Mouse (Mus musculus) thymus, postnatal 14 days (tissue): ENCODE data around the gene Mypn.

Experiments used
- DNase-seq: peaks from one replicate; pipeline ENCODE4 v3.0.0; 2021

Mypn gene

GRCm38 (mm10) chr10:63192736-63193135 is 11.0 kb downstream of the Mypn start:
- DNase-seq = no peak

GRCm38 (mm10) chr10:63192276-63192675 is 11.5 kb downstream of the Mypn start:
- DNase-seq = no peak

GRCm38 (mm10) chr10:63184451-63184850 is 19.3 kb downstream of the Mypn start:
- DNase-seq = no peak

- DNase-seq = no peak
Observed at GRCm38 (mm10) chr10:63182177-63182768, 21.5 kb downstream of the Mypn start.

GRCm38 (mm10) chr10:63181166-63181565 is 22.6 kb downstream of the Mypn start:
- no peak for DNase-seq

GRCm38 (mm10) chr10:63179524-63179923 is 24.2 kb downstream of the Mypn start:
- DNase-seq = no peak

- DNase-seq = no peak
Observed at GRCm38 (mm10) chr10:63178318-63178717, 25.4 kb downstream of the Mypn start.

- DNase-seq = no peak
Observed at GRCm38 (mm10) chr10:63177286-63178140, 26.2 kb downstream of the Mypn start.

GRCm38 (mm10) chr10:63176471-63176931 is 27.3 kb downstream of the Mypn start:
- DNase-seq = no peak

- DNase-seq = no peak
Observed at GRCm38 (mm10) chr10:63172089-63172488, 31.7 kb downstream of the Mypn start.

GRCm38 (mm10) chr10:63169503-63169902 is 34.2 kb downstream of the Mypn start:
- no peak for DNase-seq

GRCm38 (mm10) chr10:63168124-63168523 is 35.6 kb downstream of the Mypn start:
- DNase-seq = no peak

GRCm38 (mm10) chr10:63167241-63167995 is 36.3 kb downstream of the Mypn start:
- DNase-seq = no peak

- DNase-seq = no peak
Observed at GRCm38 (mm10) chr10:63165752-63166412, 37.9 kb downstream of the Mypn start.

GRCm38 (mm10) chr10:63161240-63161639 is 42.5 kb downstream of the Mypn start:
- DNase-seq = no peak

- no peak for DNase-seq
Observed at GRCm38 (mm10) chr10:63160671-63161070, 43.1 kb downstream of the Mypn start.

- no peak for DNase-seq
Observed at GRCm38 (mm10) chr10:63158191-63158590, 45.6 kb downstream of the Mypn start.

GRCm38 (mm10) chr10:63157491-63157890 is 46.3 kb downstream of the Mypn start:
- no peak for DNase-seq

- DNase-seq = no peak
Observed at GRCm38 (mm10) chr10:63156919-63157318, 46.8 kb downstream of the Mypn start.

- DNase-seq = no peak
Observed at GRCm38 (mm10) chr10:63156351-63156750, 47.4 kb downstream of the Mypn start.

GRCm38 (mm10) chr10:63155668-63156350 is 47.9 kb downstream of the Mypn start:
- DNase-seq = no peak

- no peak for DNase-seq
Observed at GRCm38 (mm10) chr10:63154726-63155125, 49.0 kb downstream of the Mypn start.
